Mouse (Mus musculus) bone marrow macrophage, adult 2 months (primary cell): ENCODE measurements around the gene Enpp3. TPM values are rescaled to one million over a fixed set of nuclear protein-coding genes. Genes with fewer than 3 reads are reported as not detected.
A peak's percentile ranks its signal among the peaks of the same experiment; 100 is the strongest.

Experiments
- H3K27ac ChIP-seq: 2 replicates; pipeline ENCODE4 v1.5.1; 2012; ENCODE audit warnings: low read depth, low read length; ENCODE audit not compliant: insufficient read depth
- H3K4me1 ChIP-seq: 2 replicates; pipeline ENCODE4 v1.6.1; 2012; ENCODE audit warnings: low read length; ENCODE audit not compliant: control insufficient read depth, insufficient read depth
- H3K4me3 ChIP-seq: 2 replicates; pipeline ENCODE4 v1.5.1; 2012; ENCODE audit warnings: mild to moderate bottlenecking, low read length, moderate library complexity; ENCODE audit not compliant: insufficient read depth
- CTCF ChIP-seq: IDR thresholded peaks from 2 replicates; pipeline ENCODE4 v1.5.1; 2012; ENCODE audit warnings: low read depth, mild to moderate bottlenecking, low read length, moderate library complexity
- POLR2A ChIP-seq: IDR thresholded peaks from 2 replicates; pipeline ENCODE4 v1.6.1; 2012; ENCODE audit warnings: mild to moderate bottlenecking, low read depth, low read length, borderline replicate concordance
- polyA plus RNA-seq: library from polyadenylated mRNA; stranded (reverse); fragments of >200 nt; gene quantifications from 2 replicates; pipeline ENCODE4 v1.2.4, GENCODE M21; 2012; ENCODE audit not compliant: missing spikeins, insufficient read depth, insufficient read length

Gene Enpp3
- polyA plus RNA-seq, 1 experiment, result not detected

DNA sequence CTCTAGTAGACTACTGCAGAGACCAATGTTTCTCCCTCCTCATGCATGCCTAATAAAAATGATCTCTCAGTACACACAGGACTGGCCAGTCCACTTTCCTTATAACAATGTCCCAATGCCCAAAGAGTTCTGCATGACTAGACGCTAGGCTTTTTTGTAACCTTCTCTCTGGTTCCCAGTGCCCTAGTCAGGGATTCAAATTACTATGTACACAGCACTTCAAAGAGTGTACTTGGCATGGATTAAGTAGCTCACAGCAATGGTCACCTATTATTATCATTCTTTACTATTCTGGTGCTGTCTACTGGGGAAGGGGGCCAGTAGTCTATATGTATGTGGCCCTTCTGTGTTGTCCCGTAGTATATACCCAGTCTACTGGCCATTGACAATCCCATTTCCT lies 40.8 kb downstream of the Enpp3 start:
- Histone ChIP-seq H3K4me1 (peaks cover 3% of the 10 kb centered on the region; the same call in 1 of the 2 replicates), H3K4me3 (no peak overlapping the region), H3K27ac (no peak overlapping the region)
- TF ChIP-seq POLR2A (no peak), CTCF (no peak)

GRCm38 (mm10) chr10:24797246-24797645 lies 45.4 kb downstream of the Enpp3 start:
- H3K4me3 ChIP-seq, result no peak overlapping the region
- no peak overlapping the region for H3K27ac ChIP-seq
- H3K4me1 ChIP-seq, result peaks cover 4% of the 10 kb centered on the region; the same call in 1 of the 2 replicates
- TF ChIP-seq POLR2A, result no peak
- TF ChIP-seq CTCF, result peak; percentile 52; the same call in 1 of the 2 replicates

- TF ChIP-seq POLR2A, result no peak
- no peak for TF ChIP-seq CTCF
- no peak overlapping the region for H3K4me3 ChIP-seq
- H3K27ac ChIP-seq, result no peak overlapping the region
Observed at GRCm38 (mm10) chr10:24792756-24793155, 49.9 kb downstream of the Enpp3 start.

DNA sequence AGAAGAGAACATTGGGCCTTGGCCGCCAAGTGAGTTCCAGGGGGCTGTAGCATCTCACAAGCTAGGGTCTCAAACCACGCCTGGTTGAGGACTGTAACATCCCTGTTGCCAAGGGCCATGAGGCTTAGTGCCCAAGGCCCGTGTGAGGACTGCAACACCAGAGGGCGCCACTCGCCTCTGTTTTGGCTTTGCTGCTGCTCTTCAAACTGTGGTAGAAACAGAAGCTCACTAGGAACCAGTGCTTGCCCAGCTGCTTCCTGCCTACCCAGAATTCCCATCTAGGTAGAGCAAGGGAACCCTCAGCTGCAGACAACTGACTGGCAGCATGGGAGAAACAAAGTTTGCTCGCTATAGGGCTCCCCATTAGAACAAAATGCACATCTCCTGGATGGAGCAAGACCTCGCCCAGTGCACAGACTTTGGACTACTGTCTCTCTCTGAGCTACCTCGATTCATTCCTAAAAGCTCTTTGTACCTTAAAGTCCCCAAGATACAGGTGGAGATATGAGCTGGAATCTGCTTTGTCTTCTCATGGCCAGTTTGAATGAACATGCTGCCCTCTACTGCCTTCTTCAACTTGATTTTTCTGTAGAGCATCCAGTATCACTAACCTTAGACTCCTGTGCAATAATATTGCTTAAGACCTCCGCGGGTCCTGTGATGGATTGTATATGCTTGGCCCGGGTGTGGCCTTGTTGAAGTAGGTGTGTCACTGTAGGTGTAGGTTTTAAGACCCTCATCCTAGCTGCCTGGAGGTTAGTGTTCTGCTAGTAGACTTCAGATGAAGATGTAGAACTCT lies 52.7 kb downstream of the Enpp3 start:
- no peak overlapping the region for H3K4me3 ChIP-seq
- peak; percentile 72 for TF ChIP-seq CTCF
- TF ChIP-seq POLR2A, result no peak
- no peak overlapping the region for H3K27ac ChIP-seq
- no peaks in the 10 kb centered on the region for H3K4me1 ChIP-seq

More at GRCm38 (mm10) chr10:24792756-24793155, 49.9 kb downstream of the Enpp3 start:
- peaks cover 4% of the 10 kb centered on the region; the same call in 1 of the 2 replicates for H3K4me1 ChIP-seq

GRCm38 (mm10) chr10:24785345-24785744 lies 57.3 kb downstream of the Enpp3 start:
- TF ChIP-seq CTCF (no peak), POLR2A (no peak)
- Histone ChIP-seq H3K4me3 (no peak overlapping the region), H3K27ac (no peak overlapping the region), H3K4me1 (peaks cover 10% of the 10 kb centered on the region)

DNA sequence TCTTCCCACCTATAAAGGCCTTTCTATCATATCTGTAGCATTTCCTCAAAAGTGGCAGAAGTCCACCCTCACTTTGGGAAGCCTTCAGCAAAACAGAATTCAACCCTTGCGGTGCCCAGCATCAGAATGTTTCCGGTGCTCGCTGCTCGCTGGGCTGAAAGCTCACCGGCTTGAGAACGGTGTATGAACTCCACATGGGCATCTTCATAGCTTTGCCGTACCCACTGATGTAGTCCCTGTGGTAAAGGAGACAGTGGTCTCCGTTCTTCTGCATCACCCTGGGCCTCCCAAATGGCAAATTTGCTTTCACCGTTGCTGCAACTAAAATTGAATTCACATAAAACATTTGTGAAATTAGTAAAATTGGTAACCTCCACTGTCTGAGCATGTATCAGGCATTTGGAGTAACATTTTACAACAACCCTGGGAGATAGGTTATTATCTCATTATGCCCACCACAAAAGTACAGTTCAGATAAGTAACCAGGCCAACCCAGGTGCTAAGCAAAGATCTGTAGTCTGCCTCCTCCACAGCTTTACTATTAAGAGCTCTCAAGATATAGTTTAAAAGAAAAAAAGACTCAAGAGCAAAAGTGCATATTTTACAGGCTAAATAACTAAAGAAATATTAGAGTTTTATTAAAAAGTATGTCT lies 57.9 kb downstream of the Enpp3 start:
- TF ChIP-seq POLR2A (no peak), CTCF (no peak)
- Histone ChIP-seq H3K4me3 (no peak overlapping the region), H3K4me1 (peaks cover 10% of the 10 kb centered on the region), H3K27ac (no peak overlapping the region)

DNA sequence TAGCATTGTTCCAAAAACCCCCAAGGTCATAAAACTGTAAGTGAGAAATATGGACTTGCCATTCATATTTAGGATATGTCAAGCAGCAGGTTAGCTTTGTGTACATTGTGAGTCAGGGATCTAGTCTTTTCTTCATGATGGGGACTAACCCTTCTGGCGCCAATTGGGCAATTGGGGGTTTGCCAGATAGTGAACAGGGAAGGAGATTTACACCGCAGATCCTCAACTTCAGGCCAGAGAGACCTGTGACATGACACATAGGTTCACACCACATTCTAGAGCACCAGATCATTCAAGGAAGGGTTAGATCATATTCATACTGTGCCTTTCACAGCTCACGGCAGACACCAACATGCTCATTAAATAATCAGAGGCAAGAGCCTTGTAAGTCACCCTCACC lies 58.7 kb downstream of the Enpp3 start:
- Histone ChIP-seq H3K27ac (no peak overlapping the region), H3K4me3 (no peak overlapping the region), H3K4me1 (peaks cover 10% of the 10 kb centered on the region)
- TF ChIP-seq CTCF (no peak), POLR2A (no peak)

GRCm38 (mm10) chr10:24778643-24779020 lies 64.0 kb downstream of the Enpp3 start:
- Histone ChIP-seq H3K4me3 (no peak overlapping the region), H3K27ac (no peak overlapping the region)
- no peak for TF ChIP-seq CTCF
- TF ChIP-seq POLR2A, result no peak

DNA sequence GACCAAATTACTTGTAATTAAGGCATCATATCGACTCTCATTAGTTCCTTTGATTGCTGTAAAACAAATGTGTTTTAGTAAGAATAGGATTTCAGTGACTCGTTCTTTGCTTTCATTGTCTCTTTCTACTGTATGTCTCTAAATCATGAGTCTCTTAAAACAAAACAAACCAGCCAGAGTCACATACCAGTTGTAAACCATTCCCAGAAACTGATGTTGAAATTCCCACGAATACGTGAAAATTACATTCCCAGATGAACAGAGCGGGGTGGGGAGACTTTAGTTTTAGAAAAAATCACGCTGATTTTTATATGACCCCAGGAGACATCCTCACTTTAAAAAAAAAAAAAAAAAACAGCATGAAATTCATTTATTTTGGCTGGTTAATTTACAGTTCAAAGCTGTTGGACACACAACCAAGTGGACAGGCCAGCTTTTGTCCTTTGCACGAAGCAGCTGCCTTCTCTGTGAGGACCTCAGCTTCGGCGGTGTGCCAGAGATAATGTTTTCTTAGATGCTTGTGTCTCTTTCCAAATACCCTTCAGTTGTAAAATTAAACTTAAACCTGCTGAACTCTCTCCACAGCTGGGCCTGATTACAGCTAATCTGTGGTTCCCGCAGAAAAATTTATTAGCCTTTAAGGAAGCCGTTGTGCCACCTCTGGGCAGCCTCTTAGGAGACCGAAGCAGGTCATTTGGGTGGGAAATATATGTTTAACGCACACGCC lies 64.5 kb downstream of the Enpp3 start:
- no peak overlapping the region for H3K4me3 ChIP-seq
- TF ChIP-seq POLR2A, result no peak
- no peak for TF ChIP-seq CTCF
- H3K27ac ChIP-seq, result no peak overlapping the region
- H3K4me1 ChIP-seq, result peaks cover 10% of the 10 kb centered on the region

More at GRCm38 (mm10) chr10:24778643-24779020, 64.0 kb downstream of the Enpp3 start:
- peaks cover 10% of the 10 kb centered on the region for H3K4me1 ChIP-seq

- Histone ChIP-seq H3K4me3 (no peak overlapping the region), H3K27ac (no peak overlapping the region), H3K4me1 (peaks cover 4% of the 10 kb centered on the region; the same call in 1 of the 2 replicates)
- no peak for TF ChIP-seq CTCF
- no peak for TF ChIP-seq POLR2A
Observed at GRCm38 (mm10) chr10:24769496-24769895, 73.1 kb downstream of the Enpp3 start.

DNA sequence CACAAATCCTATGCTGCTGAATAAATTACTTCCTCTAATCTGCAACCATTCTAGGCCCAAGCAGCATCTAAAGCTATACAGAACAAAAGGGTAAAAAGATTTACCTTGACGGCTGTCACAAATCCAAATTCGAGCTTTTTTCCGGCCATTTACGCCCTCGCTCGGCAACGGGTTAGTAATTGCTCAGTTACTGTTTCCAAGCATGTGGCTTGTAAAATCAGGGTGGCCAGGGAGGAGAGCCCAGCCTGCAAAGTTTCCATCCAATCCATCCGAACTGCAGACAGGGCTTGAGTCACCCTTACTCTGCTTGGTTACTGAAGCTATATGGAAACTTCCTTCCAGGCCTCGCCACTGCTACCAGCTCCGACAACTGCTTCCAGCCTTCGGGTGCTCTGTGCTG lies 74.9 kb downstream of the Enpp3 start:
- no peak overlapping the region for H3K4me3 ChIP-seq
- H3K27ac ChIP-seq, result no peak overlapping the region
- H3K4me1 ChIP-seq, result peaks cover 4% of the 10 kb centered on the region; the same call in 1 of the 2 replicates
- TF ChIP-seq POLR2A (no peak), CTCF (no peak)
